Mouse (Mus musculus) neural tube, embryonic 14.5 days (tissue): ENCODE measurements around the gene Ankrd36. TPM values are rescaled to one million over a fixed set of nuclear protein-coding genes. Genes with fewer than 3 reads are reported as not detected.
"Not testable (repeated sequence)": the region's sequence is repeated elsewhere in the genome, so short reads cannot be mapped to it uniquely, and the experiment has no call there.

Experiments
- ATAC-seq: fragments of 200-750 bp; cut with Nextera tagmentation; 2 replicates; pipeline ENCODE4 v1.8.0; 2017; ENCODE audit warnings: low read depth, mild to moderate bottlenecking, moderate TSS enrichment, moderate library complexity
- H3K27ac ChIP-seq: fragments of 300-500 bp; sonication (generic); 2 replicates; pipeline ENCODE4 v1.5.1; 2014; ENCODE audit warnings: low read depth, mild to moderate bottlenecking, control low read depth, low read length, moderate library complexity, mixed read lengths
- H3K27me3 ChIP-seq: fragments of 300-500 bp; sonication (generic); 2 replicates; pipeline ENCODE4 v1.6.1; 2014; ENCODE audit warnings: low read length; ENCODE audit not compliant: control insufficient read depth, insufficient read depth
- H3K36me3 ChIP-seq: fragments of 300-500 bp; sonication (generic); 2 replicates; pipeline ENCODE4 v1.6.1; 2014; ENCODE audit warnings: low read length, mixed read lengths; ENCODE audit not compliant: control insufficient read depth, insufficient read depth
- H3K4me1 ChIP-seq: fragments of 300-500 bp; sonication (generic); 2 replicates; pipeline ENCODE4 v1.6.1; 2014; ENCODE audit warnings: low read length; ENCODE audit not compliant: control insufficient read depth, insufficient read depth
- H3K4me2 ChIP-seq: fragments of 300-500 bp; sonication (generic); 2 replicates; pipeline ENCODE4 v1.6.1; 2014; ENCODE audit warnings: mild to moderate bottlenecking, low read depth, low read length, control low read depth
- H3K4me3 ChIP-seq: fragments of 300-500 bp; sonication (generic); 2 replicates; pipeline ENCODE4 v1.5.1; 2014; ENCODE audit warnings: low read depth, low read length, control low read depth, mixed read lengths
- H3K9ac ChIP-seq: fragments of 300-500 bp; sonication (generic); replicated peaks from 2 replicates; pipeline ENCODE4 v1.6.1; 2014; ENCODE audit warnings: low read depth, mild to moderate bottlenecking, control low read depth, low read length, mixed read lengths
- H3K9me3 ChIP-seq: fragments of 300-500 bp; sonication (generic); 2 replicates; pipeline ENCODE4 v1.6.1; 2016; ENCODE audit warnings: low read length; ENCODE audit not compliant: control insufficient read depth
- whole genome bisulfite sequencing: fragments of 180-500 bp; shearing (Covaris S2); extraction: QIAGEN DNeasy Blood & Tissue Kit; methylation state at CpG from one replicate; pipeline ENCODE4 v1.1.7; 2014; 5-methylcytosine and 5-hydroxymethylcytosine counted together
- polyA plus RNA-seq: library from polyadenylated mRNA; unstranded; fragments of >200 nt; fragmentation: Nextera tagmentation; extraction: Ambion mirVana; gene quantifications from 2 replicates; pipeline ENCODE4 v1.2.1, GENCODE M21; 2014

Gene Ankrd36
- polyA plus RNA-seq, 1 experiment from 2014 or later, result not detected

DNA sequence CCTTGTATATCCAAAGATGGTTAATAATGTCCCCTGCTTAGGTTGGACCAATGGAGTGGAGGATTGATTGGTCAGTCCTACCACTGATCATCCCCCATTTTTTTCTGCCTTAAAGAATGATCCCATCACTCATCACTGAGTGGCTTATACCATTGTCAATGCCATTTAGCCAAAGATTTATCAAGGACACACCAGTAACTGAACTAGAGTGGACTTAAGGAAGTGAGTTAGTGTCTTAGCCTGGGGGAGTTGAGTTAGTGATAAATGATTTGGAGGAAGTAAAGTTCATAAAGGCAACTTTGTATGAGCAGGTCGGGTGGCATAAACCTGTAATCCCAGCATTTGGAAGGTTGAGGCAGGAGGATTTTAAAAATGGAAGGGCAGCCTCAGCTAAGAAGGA, 26.2 kb upstream of the Ankrd36 start:
- Histone ChIP-seq H3K9ac (no peak overlapping the region), H3K4me2 (no peak overlapping the region), H3K27me3 (no peaks in the 10 kb centered on the region), H3K9me3 (no peaks in the 10 kb centered on the region), H3K36me3 (peaks cover 6% of the 10 kb centered on the region), H3K4me1 (peaks cover 9% of the 10 kb centered on the region; the same call in 1 of the 2 replicates), H3K27ac (no peak overlapping the region), H3K4me3 (no peak overlapping the region)
- 94% methylated on average over 1 of the region's 1 CpGs for WGBS
- no peak for ATAC-seq

DNA sequence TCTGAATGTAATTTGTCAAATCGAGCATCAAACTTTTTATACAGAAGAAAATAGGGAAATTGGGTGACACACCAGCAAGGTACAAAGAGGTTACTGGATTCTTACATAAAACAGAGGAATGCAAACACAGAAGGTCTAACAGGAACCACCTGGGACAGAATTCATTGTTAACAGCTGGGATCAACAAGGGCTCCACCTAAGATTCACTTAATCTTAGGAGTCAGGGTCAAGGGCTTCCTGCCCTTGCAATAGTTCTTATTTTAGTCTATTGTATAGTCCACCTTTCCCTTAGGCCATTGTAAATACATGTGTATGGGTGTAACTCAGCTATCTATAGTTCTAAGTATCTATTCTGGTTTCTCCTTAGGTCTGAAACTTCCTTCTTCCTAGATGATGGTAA, 24.8 kb upstream of the Ankrd36 start:
- H3K9ac ChIP-seq, ATAC-seq, H3K36me3 ChIP-seq, H3K4me3 ChIP-seq, H3K9me3 ChIP-seq, H3K27ac ChIP-seq, H3K4me2 ChIP-seq, H3K27me3 ChIP-seq, H3K4me1 ChIP-seq: not testable (repeated sequence)
- 67% methylated on average over 1 of the region's 1 CpGs for WGBS

DNA sequence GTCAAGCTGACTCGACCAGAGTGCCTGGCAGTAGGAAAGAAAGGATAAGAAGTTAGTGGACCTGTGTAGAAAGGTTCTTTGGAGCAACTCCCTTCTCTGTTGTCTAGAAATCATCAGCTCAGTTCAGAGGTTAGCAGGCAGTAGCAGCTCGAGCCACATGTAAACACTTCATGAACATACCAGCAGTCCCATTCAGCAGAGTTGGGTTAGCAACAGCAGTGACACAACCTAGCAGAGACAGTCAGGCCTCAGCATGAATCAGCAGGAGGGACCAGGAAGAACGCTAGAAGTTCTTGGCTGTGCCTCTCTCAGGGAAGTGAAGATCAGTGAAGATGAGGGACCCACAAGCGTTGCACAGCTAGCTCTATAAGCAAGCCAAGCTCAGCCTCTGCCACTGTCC, 24.0 kb upstream of the Ankrd36 start:
- H3K4me3 ChIP-seq, result no peak overlapping the region
- no peak for ATAC-seq
- no peak overlapping the region for H3K9ac ChIP-seq
- no peaks in the 10 kb centered on the region for H3K27me3 ChIP-seq
- no peak overlapping the region for H3K4me2 ChIP-seq
- H3K9me3 ChIP-seq, result no peaks in the 10 kb centered on the region
- peaks cover 7% of the 10 kb centered on the region; the same call in 1 of the 2 replicates for H3K4me1 ChIP-seq
- WGBS, result 84% methylated on average over 4 of the region's 4 CpGs
- no peaks in the 10 kb centered on the region for H3K36me3 ChIP-seq
- no peak overlapping the region for H3K27ac ChIP-seq

DNA sequence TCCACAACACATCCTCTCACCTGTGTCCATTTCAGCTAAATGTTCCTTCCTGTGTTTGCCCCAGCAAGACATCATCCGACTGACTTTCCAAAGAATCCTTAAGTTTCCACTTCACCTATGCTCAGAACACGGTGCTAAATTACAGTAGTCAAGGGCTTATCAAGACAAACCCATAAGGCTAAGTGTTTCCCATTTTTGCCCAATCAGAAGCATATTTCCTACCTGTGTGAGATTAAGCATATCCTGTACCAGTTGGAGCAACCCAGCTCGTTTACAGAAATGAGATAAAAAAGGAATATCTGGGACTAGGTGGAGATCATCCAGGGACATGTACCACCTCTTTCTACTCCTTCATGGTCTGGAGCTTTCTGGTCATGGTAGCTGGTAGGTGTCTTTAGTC, 22.8 kb upstream of the Ankrd36 start:
- H3K9ac ChIP-seq, result no peak overlapping the region
- H3K4me1 ChIP-seq, result no peaks in the 10 kb centered on the region
- no peak overlapping the region for H3K27ac ChIP-seq
- H3K4me2 ChIP-seq, result no peak overlapping the region
- no peaks in the 10 kb centered on the region for H3K36me3 ChIP-seq
- no peaks in the 10 kb centered on the region for H3K27me3 ChIP-seq
- 90% methylated on average over 3 of the region's 3 CpGs for WGBS
- H3K4me3 ChIP-seq, result no peak overlapping the region
- H3K9me3 ChIP-seq, result no peaks in the 10 kb centered on the region
- no peak for ATAC-seq

- Histone ChIP-seq H3K9ac (no peak overlapping the region), H3K4me3 (no peak overlapping the region), H3K4me2 (no peak overlapping the region), H3K27me3 (no peaks in the 10 kb centered on the region), H3K9me3 (no peaks in the 10 kb centered on the region), H3K36me3 (no peaks in the 10 kb centered on the region), H3K27ac (no peak overlapping the region), H3K4me1 (no peaks in the 10 kb centered on the region)
- no peak for ATAC-seq
- 91% methylated on average over 5 of the region's 5 CpGs for WGBS
Observed at GRCm38 (mm10) chr11:5551430-5551829, 18.1 kb upstream of the Ankrd36 start.

GRCm38 (mm10) chr11:5551931-5552330, 17.6 kb upstream of the Ankrd36 start:
- H3K9me3 ChIP-seq, result no peaks in the 10 kb centered on the region
- H3K4me3 ChIP-seq, result no peak overlapping the region
- H3K4me2 ChIP-seq, result no peak overlapping the region
- H3K27me3 ChIP-seq, result no peaks in the 10 kb centered on the region
- no peaks in the 10 kb centered on the region for H3K36me3 ChIP-seq
- 74% methylated on average over 1 of the region's 1 CpGs for WGBS
- ATAC-seq, result no peak
- H3K4me1 ChIP-seq, result no peaks in the 10 kb centered on the region
- H3K27ac ChIP-seq, result no peak overlapping the region
- no peak overlapping the region for H3K9ac ChIP-seq

DNA sequence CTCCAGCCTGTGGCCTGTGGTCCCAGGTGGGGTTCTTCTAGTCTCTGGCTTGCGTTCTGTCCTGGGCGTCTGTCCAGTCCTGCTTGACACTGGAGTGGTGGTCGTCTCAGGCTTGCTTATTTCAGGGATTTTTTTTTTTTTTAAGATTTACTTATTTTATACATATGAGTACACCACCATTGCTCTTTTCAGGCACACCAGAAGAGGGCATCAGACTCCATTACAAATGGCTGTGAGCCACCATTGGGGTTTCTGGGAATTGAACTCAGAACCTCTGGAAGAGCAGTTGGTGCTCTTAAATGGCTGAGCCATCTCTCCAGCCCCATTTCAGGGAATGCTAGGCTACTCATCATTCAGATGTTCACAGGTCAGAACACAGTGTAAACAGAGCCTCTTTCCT, 9.2 kb upstream of the Ankrd36 start:
- Histone ChIP-seq H3K36me3 (no peaks in the 10 kb centered on the region), H3K4me2 (no peak overlapping the region), H3K27ac (no peak overlapping the region), H3K4me1 (no peaks in the 10 kb centered on the region), H3K4me3 (no peak overlapping the region), H3K27me3 (no peaks in the 10 kb centered on the region), H3K9ac (no peak overlapping the region), H3K9me3 (no peaks in the 10 kb centered on the region)
- 88% methylated on average over 3 of the region's 3 CpGs for WGBS
- ATAC-seq, result no peak

DNA sequence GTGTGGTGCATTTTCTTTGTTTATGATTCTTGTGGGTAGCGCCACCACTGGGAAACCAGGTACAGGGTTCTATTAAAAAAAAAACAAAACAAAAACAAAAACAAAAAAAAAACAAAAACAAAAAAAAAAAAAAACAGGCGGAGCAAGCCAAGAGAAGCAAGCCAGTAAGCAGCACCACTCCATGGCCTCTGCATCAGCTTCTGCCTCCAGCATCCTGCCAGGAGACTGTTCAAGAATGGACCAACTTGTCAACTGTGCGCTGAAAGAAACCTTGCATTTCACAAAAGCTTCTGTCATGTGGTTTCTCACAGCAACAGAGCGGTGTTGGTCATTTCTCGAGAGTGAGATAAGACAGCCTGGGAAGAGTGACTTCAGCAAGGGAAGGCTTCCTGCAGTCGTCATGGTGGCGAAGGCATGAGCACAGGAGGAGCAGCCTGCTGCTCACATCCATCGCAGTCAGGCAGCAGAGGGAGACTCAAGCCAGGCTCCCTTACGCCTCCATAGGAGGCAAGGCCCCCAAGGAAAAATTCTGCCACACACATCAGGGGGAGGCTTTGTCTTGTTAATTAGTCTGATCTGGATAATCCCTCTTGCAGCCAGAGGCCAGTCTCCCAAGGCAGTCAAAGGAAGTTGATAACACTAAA, 6.7 kb upstream of the Ankrd36 start:
- no peak for ATAC-seq
- WGBS, result 40% methylated on average over 9 of the region's 9 CpGs
- H3K4me2 ChIP-seq, result no peak overlapping the region
- no peaks in the 10 kb centered on the region for H3K4me1 ChIP-seq
- no peaks in the 10 kb centered on the region for H3K27me3 ChIP-seq
- no peaks in the 10 kb centered on the region for H3K9me3 ChIP-seq
- no peak overlapping the region for H3K9ac ChIP-seq
- no peak overlapping the region for H3K27ac ChIP-seq
- H3K36me3 ChIP-seq, result no peaks in the 10 kb centered on the region
- no peak overlapping the region for H3K4me3 ChIP-seq

DNA sequence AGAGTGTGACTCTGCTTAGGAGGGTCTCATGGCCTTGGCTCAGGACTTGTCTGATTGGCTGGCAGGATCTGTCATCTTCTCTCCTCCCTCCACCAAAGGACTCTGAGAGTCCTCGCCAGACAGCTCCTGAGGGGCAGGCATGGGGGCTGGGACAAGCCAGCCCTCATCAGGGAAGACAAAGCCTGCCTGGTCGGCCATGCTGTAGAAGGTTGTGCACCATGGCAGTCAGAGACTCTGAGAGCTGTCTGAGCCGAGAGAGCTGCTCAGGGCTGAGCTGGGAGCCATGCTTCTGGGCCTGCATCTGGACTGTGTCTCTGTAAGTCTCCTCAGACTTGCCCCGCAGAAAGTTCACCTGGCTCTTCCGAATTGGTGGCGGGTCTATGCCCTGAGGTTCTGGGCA, 5.6 kb upstream of the Ankrd36 start:
- no peaks in the 10 kb centered on the region for H3K36me3 ChIP-seq
- H3K9me3 ChIP-seq, result no peaks in the 10 kb centered on the region
- no peak overlapping the region for H3K9ac ChIP-seq
- WGBS, result 71% methylated on average over 6 of the region's 6 CpGs
- no peaks in the 10 kb centered on the region for H3K27me3 ChIP-seq
- no peaks in the 10 kb centered on the region for H3K4me1 ChIP-seq
- H3K27ac ChIP-seq, result no peak overlapping the region
- no peak overlapping the region for H3K4me2 ChIP-seq
- ATAC-seq, result no peak
- H3K4me3 ChIP-seq, result no peak overlapping the region
